Mouse (Mus musculus): ENCODE measurements around the gene Slco3a1. TPM values are rescaled to one million over a fixed set of nuclear protein-coding genes. Genes with fewer than 3 reads are reported as not detected.

The Slco3a1 gene
- polyA plus RNA-seq, 1 experiment from 2014 or later = 11.2 TPM

DNA sequence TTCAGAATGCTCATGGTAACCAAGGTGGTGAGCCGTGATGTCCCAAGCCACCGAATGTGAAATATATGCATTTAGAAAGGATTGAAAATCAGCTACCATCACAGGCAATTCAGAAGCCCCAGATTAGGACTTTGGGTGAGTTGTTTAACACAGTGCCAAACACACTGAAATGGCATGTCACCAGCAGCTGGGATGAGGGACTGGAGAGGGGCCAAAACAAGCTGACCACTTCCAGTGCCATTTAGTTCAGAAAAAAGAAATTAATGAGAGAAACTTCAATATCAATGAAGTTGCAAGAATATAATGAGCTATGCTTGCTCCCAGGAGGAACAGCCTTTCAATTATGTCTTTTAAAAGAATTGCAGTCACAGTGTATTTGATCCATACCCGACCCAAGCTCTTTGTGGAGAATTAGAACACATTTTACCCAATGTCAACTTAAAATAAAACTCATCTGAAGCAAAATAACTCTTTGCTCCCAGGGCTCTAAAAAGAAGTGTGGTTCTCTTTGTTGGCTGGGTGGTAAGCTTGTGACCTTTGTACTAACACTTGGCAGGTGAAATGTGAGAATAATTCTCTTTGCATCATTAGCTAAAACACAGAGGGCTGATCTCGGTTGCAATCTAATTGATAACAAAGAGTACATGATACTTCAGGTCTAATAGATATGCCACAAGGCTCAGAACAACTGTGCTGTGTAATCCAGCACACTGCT lies 56.2 kb downstream of the Slco3a1 start:
- no peak overlapping the region for H3K4me3 ChIP-seq
- no peaks in the 10 kb centered on the region for H3K27me3 ChIP-seq
- no peak overlapping the region for H3K27ac ChIP-seq
- H3K4me2 ChIP-seq (replicated peaks) = no peak overlapping the region
- no peak overlapping the region for H3K9ac ChIP-seq
- H3K9me3 ChIP-seq = no peaks in the 10 kb centered on the region
- 78% methylated on average over 4 of the region's 4 CpGs for WGBS
- no peak for ATAC-seq (ENCODE audit: low FRiP score, low read depth)
- H3K4me1 ChIP-seq = no peaks in the 10 kb centered on the region
- H3K36me3 ChIP-seq = no peaks in the 10 kb centered on the region

DNA sequence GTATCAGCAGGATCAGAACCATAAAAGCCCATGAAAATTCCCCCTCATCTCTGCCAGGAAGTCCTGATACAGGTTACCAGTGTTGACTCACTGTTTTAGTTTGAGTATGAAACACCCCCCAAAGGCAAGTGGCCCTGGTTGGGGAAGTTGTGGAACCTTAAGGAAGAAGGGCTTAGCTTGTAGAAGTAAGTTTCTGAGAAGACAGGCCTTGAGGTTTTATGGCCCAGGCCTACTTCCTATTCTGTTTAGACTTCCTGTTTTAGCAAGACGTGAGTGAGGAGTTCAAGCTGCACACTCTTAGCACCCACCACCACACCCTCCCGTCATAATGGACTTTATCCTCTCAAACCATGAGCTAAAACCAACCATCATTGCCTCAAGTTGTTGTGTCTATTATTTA lies 57.4 kb downstream of the Slco3a1 start:
- Histone ChIP-seq H3K27me3 (no peaks in the 10 kb centered on the region), H3K9ac (no peak overlapping the region), H3K4me1 (no peaks in the 10 kb centered on the region), H3K4me2 (replicated peaks) (no peak overlapping the region), H3K36me3 (no peaks in the 10 kb centered on the region), H3K4me3 (no peak overlapping the region), H3K9me3 (no peaks in the 10 kb centered on the region), H3K27ac (no peak overlapping the region)
- no peak for ATAC-seq (ENCODE audit: low FRiP score, low read depth)
- 79% methylated on average over 2 of the region's 2 CpGs for WGBS

DNA sequence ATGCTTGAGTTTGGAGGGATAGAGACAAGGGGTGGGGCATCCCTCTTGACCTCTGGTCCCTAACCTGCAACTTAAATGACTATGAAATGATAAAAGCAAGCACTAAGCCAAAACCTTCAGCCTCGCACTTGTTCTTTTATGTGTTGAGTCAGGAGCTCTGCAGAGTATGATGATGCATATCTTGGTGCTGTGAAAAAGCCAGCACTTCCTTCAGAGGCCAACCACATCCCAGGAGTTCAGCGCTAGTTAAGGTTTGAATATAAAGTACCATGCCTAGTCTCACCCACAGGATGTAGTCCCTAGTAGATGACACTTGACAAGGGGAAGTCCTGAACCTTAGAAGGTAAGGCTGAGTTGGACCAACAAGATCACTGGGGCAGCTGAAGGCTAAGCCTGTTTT lies 59.1 kb downstream of the Slco3a1 start:
- Histone ChIP-seq H3K9ac (no peak overlapping the region), H3K4me3 (no peak overlapping the region)

DNA sequence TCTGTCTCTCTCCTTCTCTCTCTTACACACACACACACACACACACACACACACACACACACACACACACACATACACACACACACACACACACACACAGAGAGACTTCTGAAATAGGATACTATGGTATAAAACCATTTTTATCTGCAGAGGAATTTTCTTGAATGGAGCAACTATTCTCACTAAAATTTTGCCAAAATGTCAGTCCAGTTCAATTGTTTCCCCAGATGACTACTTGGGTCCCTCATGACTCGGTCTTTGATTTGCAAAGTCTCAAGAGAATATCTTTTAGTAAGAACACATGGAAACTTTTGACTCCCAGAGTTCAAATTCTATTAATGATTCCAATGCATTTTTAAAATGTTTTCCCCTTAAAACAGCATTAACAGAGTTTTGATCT lies 60.8 kb downstream of the Slco3a1 start:
- no peak overlapping the region for H3K4me2 ChIP-seq (replicated peaks)
- ATAC-seq (ENCODE audit: low FRiP score, low read depth) = no peak
- H3K36me3 ChIP-seq = no peaks in the 10 kb centered on the region
- no peak overlapping the region for H3K27ac ChIP-seq
- WGBS = 73% methylated on average over 1 of the region's 1 CpGs
- H3K4me1 ChIP-seq = peaks cover 3% of the 10 kb centered on the region; the same call in 1 of the 2 replicates
- no peak overlapping the region for H3K9ac ChIP-seq
- no peaks in the 10 kb centered on the region for H3K9me3 ChIP-seq
- no peak overlapping the region for H3K4me3 ChIP-seq
- no peaks in the 10 kb centered on the region for H3K27me3 ChIP-seq

More for the DNA sequence above, 59.1 kb downstream of the Slco3a1 start:
- Histone ChIP-seq H3K4me1 (no peaks in the 10 kb centered on the region), H3K36me3 (no peaks in the 10 kb centered on the region), H3K27ac (no peak overlapping the region), H3K27me3 (no peaks in the 10 kb centered on the region), H3K4me2 (replicated peaks) (no peak overlapping the region), H3K9me3 (no peaks in the 10 kb centered on the region)
- 91% methylated on average over 2 of the region's 2 CpGs for WGBS
- no peak for ATAC-seq (ENCODE audit: low FRiP score, low read depth)

DNA sequence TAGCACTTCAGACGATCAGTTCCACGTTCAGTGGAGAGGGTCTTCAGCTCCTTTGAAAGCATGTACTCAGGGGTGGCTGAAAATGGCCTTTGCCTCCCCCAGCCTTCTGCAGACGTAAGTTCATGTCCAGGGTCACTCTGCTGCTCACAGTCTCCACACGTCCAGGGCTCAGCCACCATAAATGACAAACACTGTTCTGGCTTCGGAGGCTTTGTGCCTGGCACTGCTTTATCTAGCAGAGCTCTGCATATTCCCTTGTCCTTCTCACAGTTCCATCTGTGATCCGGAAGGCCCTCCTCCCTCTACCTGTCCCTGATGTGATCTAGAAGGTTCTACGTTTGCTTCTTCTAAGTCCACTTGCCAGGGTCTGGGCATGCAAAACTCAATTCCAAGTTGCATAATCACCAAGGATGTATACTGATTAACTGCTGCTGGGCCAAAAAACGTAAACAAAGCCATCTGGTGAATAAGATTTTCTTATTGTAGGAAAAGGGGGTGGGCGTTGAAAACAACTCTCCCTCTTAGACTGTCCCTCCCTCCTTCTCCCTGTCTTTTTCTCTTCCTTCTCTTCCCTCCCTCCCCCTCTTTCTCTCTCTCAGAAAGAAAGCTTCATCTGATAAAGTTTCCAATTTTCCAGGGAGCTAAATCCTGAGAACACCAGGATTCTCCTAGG lies 62.8 kb downstream of the Slco3a1 start:
- WGBS = 73% methylated on average over 9 of the region's 9 CpGs

DNA sequence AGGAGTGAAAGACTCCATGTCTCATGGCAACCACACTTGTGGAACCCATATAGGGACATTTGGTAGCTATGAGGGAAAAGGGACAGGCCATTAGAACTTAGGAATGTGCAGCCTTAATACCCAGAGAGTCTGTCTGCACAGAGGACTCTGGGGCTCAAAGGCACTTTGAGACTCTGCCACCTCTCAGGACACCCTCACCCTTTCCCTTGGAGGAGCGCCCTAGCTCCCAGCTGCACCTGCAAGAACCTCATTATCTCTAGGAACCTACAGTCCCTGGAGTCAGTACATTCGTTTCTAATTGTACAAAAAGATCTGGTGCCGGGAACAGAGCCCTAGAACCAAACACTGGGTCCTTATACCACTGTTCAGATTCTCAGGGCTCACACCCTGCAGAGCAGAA lies 66.4 kb downstream of the Slco3a1 start:
- H3K27me3 ChIP-seq = no peaks in the 10 kb centered on the region
- ATAC-seq (ENCODE audit: low FRiP score, low read depth) = no peak
- peaks cover 7% of the 10 kb centered on the region for H3K4me1 ChIP-seq
- 71% methylated on average over 3 of the region's 3 CpGs for WGBS
- no peaks in the 10 kb centered on the region for H3K9me3 ChIP-seq
- H3K4me3 ChIP-seq = no peak overlapping the region
- H3K27ac ChIP-seq = no peak overlapping the region
- no peak overlapping the region for H3K4me2 ChIP-seq (replicated peaks)
- no peaks in the 10 kb centered on the region for H3K36me3 ChIP-seq
- no peak overlapping the region for H3K9ac ChIP-seq

More for the DNA sequence above, 62.8 kb downstream of the Slco3a1 start:
- Histone ChIP-seq H3K27ac (no peak overlapping the region), H3K27me3 (no peaks in the 10 kb centered on the region), H3K36me3 (no peaks in the 10 kb centered on the region), H3K4me3 (no peak overlapping the region), H3K9ac (no peak overlapping the region), H3K4me1 (peaks cover 5% of the 10 kb centered on the region; the same call in 1 of the 2 replicates), H3K4me2 (replicated peaks) (no peak overlapping the region), H3K9me3 (no peaks in the 10 kb centered on the region)
- ATAC-seq (ENCODE audit: low FRiP score, low read depth) = no peak

DNA sequence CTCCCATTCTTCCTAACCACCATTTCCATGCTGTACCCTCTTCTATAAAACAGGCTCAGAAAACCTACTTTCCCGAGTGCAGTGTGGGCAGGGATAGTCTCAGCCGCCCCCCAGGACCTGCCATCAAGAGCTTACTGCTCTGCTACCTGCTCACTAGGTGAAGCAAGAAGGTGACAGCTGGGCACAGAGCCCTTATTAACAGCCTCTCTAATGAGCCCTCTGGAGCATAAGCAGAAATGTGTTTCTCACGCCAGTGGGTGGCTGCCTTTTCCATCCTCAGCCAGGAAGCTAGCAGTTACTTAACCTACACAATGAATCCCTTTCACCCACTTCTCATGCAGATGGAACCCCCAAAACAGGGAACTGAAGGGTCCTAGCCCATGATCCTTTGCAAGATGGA lies 66.9 kb downstream of the Slco3a1 start:
- Histone ChIP-seq H3K36me3 (no peaks in the 10 kb centered on the region), H3K9ac (no peak overlapping the region), H3K4me2 (replicated peaks) (no peak overlapping the region), H3K27me3 (no peaks in the 10 kb centered on the region), H3K4me3 (no peak overlapping the region), H3K27ac (no peak overlapping the region), H3K9me3 (no peaks in the 10 kb centered on the region), H3K4me1 (peaks cover 11% of the 10 kb centered on the region)
- 67% methylated on average over 3 of the region's 3 CpGs for WGBS
- no peak for ATAC-seq (ENCODE audit: low FRiP score, low read depth)

DNA sequence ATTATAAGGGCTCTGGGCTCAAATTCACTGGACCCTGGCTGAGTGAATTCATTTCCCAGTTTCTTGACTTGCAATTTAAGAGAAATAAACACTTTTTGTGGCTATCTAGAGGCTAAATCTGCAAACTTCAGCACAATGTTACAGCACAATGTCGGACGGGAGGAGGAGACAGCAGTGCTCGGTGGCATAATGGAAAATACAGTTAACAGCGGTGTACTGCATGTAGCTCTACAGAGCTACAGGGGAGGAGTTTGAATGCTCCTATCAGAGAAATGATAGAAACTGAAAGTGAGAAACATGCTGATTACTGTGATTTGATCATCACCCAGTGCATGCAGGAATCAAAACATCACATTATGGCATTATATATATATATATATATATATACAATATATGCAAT lies 68.5 kb downstream of the Slco3a1 start:
- Histone ChIP-seq H3K9ac (no peak overlapping the region), H3K4me3 (no peak overlapping the region), H3K27me3 (no peaks in the 10 kb centered on the region), H3K4me2 (replicated peaks) (no peak overlapping the region), H3K4me1 (peaks cover 23% of the 10 kb centered on the region), H3K9me3 (no peaks in the 10 kb centered on the region), H3K27ac (no peak overlapping the region), H3K36me3 (no peaks in the 10 kb centered on the region)
- no peak for ATAC-seq (ENCODE audit: low FRiP score, low read depth)
- WGBS = 84% methylated on average over 4 of the region's 4 CpGs

DNA sequence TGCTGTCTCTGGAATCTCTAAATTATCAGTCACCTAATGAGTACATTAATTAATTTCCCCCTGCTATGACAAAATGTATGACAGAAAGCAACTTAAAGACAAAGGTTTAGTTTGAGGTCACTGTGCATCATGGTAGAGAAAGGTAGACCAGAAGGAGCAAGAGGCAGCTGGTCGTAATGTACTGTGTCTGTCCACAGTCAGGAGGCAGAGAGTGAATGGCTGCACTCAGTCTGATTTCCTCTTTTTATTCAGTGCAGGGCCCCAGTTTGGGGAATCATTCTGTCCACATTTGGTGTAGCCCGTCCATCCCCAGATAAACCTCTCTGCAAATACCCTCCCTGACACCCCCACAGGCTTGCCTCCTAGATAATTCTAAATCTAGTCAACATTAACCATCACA lies 68.9 kb downstream of the Slco3a1 start:
- H3K4me3 ChIP-seq = no peak overlapping the region
- no peak overlapping the region for H3K4me2 ChIP-seq (replicated peaks)
- no peaks in the 10 kb centered on the region for H3K27me3 ChIP-seq
- no peak for ATAC-seq (ENCODE audit: low FRiP score, low read depth)
- no peak overlapping the region for H3K27ac ChIP-seq
- H3K9ac ChIP-seq = no peak overlapping the region
- no peaks in the 10 kb centered on the region for H3K9me3 ChIP-seq
- H3K4me1 ChIP-seq = peaks cover 27% of the 10 kb centered on the region
- WGBS = 94% methylated on average over 2 of the region's 2 CpGs
- no peaks in the 10 kb centered on the region for H3K36me3 ChIP-seq

DNA sequence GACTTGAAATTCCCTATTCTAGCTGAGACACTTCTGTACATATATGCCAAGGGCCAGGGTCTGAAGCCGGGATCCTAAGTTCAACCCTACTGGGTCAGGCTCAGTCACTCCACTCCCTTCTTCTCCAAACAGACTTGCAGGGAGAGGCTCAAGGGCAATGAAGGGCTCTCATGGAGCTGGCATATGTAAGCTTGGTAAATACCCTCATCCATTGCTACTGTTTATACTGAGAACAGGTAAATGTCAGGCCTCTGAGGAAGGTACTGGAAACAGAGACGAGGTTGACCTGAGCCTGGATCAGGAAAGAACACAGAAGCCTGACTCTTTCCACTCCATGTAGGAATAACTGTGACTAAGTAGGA lies 70.6 kb downstream of the Slco3a1 start:
- 88% methylated on average over 2 of the region's 2 CpGs for WGBS
- no peak overlapping the region for H3K27ac ChIP-seq
- ATAC-seq (ENCODE audit: low FRiP score, low read depth) = no peak

DNA sequence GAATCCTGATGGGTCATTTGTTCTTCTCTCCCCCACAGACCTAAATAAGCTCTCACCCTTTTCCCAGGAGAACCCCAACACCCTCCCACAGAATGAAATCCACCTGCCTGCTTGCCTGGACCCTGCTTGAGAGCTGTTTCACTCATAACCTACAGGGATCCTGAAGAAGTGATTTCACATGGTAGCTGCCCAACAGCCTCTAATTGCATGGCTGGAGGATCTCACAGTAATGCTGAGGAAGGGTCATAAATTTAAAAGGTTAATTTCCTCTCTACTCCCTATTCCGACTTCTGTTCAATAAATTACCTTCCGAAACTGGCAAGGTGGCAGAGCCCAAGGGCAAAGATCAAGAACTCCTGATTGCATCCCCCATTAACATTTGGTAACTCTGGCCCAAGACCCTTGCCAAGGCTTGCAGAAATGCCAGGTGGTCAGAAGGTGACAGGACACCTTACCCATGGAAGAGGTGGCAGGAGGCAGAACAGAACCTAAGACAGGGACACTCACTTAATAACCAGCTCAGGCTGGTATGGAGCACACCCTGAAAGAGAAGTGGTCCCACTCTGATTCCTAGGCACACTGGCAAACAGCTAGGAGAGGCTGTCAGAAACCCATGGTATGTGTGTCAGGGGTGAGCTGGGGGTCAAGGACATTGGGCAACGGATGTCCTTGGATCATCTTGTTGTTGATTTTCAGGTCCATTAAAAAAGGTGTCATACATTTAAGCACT lies 71.1 kb downstream of the Slco3a1 start:
- Histone ChIP-seq H3K4me2 (replicated peaks) (no peak overlapping the region), H3K9ac (no peak overlapping the region), H3K27me3 (no peaks in the 10 kb centered on the region), H3K36me3 (no peaks in the 10 kb centered on the region), H3K27ac (no peak overlapping the region), H3K4me3 (no peak overlapping the region), H3K4me1 (peaks cover 28% of the 10 kb centered on the region), H3K9me3 (no peaks in the 10 kb centered on the region)
- no peak for ATAC-seq (ENCODE audit: low FRiP score, low read depth)
- 40% methylated on average over 3 of the region's 3 CpGs for WGBS

More for the DNA sequence above, 70.6 kb downstream of the Slco3a1 start:
- Histone ChIP-seq H3K4me2 (replicated peaks) (no peak overlapping the region), H3K36me3 (no peaks in the 10 kb centered on the region), H3K4me3 (no peak overlapping the region), H3K27me3 (no peaks in the 10 kb centered on the region), H3K9me3 (no peaks in the 10 kb centered on the region), H3K4me1 (peaks cover 32% of the 10 kb centered on the region), H3K9ac (no peak overlapping the region)

DNA sequence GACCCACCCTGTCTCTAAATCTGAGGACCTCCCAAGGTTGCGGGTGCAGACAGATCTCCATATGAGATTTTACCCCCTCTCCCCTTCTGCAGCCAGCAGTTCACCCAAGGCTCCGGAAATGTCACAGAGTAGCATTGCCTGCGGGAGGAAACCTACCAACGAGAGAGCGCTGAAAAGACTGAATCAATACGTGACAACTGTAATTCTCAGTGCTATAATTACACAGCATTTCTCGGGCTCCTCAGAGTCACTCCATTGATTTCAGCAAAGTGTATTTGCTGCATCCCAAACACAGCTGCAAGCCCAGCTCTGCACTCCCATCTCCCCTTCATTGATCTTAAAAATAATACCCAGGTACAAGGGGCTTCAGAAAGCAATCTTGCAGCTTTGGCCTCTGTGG lies 82.8 kb downstream of the Slco3a1 start:
- no peak overlapping the region for H3K27ac ChIP-seq
- no peak for ATAC-seq (ENCODE audit: low FRiP score, low read depth)
- peaks cover 14% of the 10 kb centered on the region for H3K4me1 ChIP-seq
- H3K9me3 ChIP-seq = no peaks in the 10 kb centered on the region
- WGBS = 70% methylated on average over 7 of the region's 7 CpGs
- H3K27me3 ChIP-seq = no peaks in the 10 kb centered on the region
- no peak overlapping the region for H3K4me3 ChIP-seq
- H3K36me3 ChIP-seq = no peaks in the 10 kb centered on the region
- H3K9ac ChIP-seq = no peak overlapping the region
- no peak overlapping the region for H3K4me2 ChIP-seq (replicated peaks)
